Mouse (Mus musculus) left cerebral cortex, adult 2 months (tissue): ENCODE data around the gene Rictor. TPM values are rescaled to one million over a fixed set of nuclear protein-coding genes. Genes with fewer than 3 reads are reported as not detected.

Experiments
- DNase-seq, 2 experiments: peaks; one replicate each; pipeline ENCODE4 v3.0.0; 2021 to 2022; ENCODE audit warnings: low spot score in 2 of 2, mixed read lengths in 1 of 2; ENCODE audit errors: extremely low spot score in 1 of 2
- H3K27ac ChIP-seq: fragments of 200-600 bp; 2 replicates; pipeline ENCODE4 v1.8.1; 2022
- H3K4me3 ChIP-seq: fragments of 200-600 bp; 2 replicates; pipeline ENCODE4 v1.8.1; 2022
- CTCF ChIP-seq: fragments of 200-600 bp; IDR thresholded peaks from 2 replicates; pipeline ENCODE4 v1.8.1; 2022; ENCODE audit warnings: antibody characterized with exemption, mild to moderate bottlenecking, moderate library complexity
- intact Hi-C: fragments of 180-260 bp; cut with DNase I; formaldehyde crosslinking; loops from one replicate; pipeline ENCODE4 v1.15.1; 2025
- total RNA-seq, 2 experiments: library from RNA; stranded (reverse); gene quantifications; 2 replicates each; pipeline ENCODE4 v1.2.3; 2021

Rictor gene
- total RNA-seq, 2 experiments from 2014 or later, result 39.6 to 47.5 TPM

- no peak for DNase-seq
- TF ChIP-seq CTCF, result no peak
- H3K4me3 ChIP-seq, result no peak overlapping the region; the same call in 1 of the 2 replicates
- intact Hi-C loops, result no loop called here
- no peak overlapping the region for H3K27ac ChIP-seq
Measured at GRCm38 (mm10) chr15:6710341-6710740, 2.2 kb downstream of the Rictor start.

- TF ChIP-seq CTCF, result no peak
Measured at GRCm38 (mm10) chr15:6711226-6711625, 3.0 kb downstream of the Rictor start.

GRCm38 (mm10) chr15:6714819-6715218 is 6.6 kb downstream of the Rictor start:
- Histone ChIP-seq H3K4me3 (no peak overlapping the region), H3K27ac (no peak overlapping the region)
- TF ChIP-seq CTCF, result no peak
- no peak for DNase-seq
- intact Hi-C loops, result no loop called here

More at GRCm38 (mm10) chr15:6711226-6711625, 3.0 kb downstream of the Rictor start:
- intact Hi-C loops, result no loop called here
- H3K4me3 ChIP-seq, result no peak overlapping the region
- no peak for DNase-seq
- no peak overlapping the region for H3K27ac ChIP-seq

- no peak overlapping the region for H3K27ac ChIP-seq
- no peak overlapping the region for H3K4me3 ChIP-seq
- intact Hi-C loops, result no loop called here
- DNase-seq, result no peak
- TF ChIP-seq CTCF, result no peak
Measured at GRCm38 (mm10) chr15:6715237-6715636, 7.1 kb downstream of the Rictor start.

GRCm38 (mm10) chr15:6721385-6721784 is 13.2 kb downstream of the Rictor start:
- Histone ChIP-seq H3K4me3 (no peak overlapping the region), H3K27ac (no peak overlapping the region)

GRCm38 (mm10) chr15:6721802-6722201 is 13.6 kb downstream of the Rictor start:
- H3K27ac ChIP-seq, result no peak overlapping the region
- DNase-seq, result no peak
- TF ChIP-seq CTCF, result no peak

More at GRCm38 (mm10) chr15:6721385-6721784, 13.2 kb downstream of the Rictor start:
- DNase-seq, result no peak
- TF ChIP-seq CTCF, result no peak
- intact Hi-C loops, result no loop called here

GRCm38 (mm10) chr15:6722405-6723176 is 14.4 kb downstream of the Rictor start:
- TF ChIP-seq CTCF, result no peak
- intact Hi-C loops, result no loop called here

More at GRCm38 (mm10) chr15:6721802-6722201, 13.6 kb downstream of the Rictor start:
- intact Hi-C loops, result no loop called here
- H3K4me3 ChIP-seq, result no peak overlapping the region

GRCm38 (mm10) chr15:6723338-6723737 is 15.2 kb downstream of the Rictor start:
- no peak for DNase-seq
- intact Hi-C loops, result no loop called here
- peak; percentile 5; the same call in 1 of the 2 replicates for TF ChIP-seq CTCF
- Histone ChIP-seq H3K4me3 (no peak overlapping the region), H3K27ac (no peak overlapping the region)

More at GRCm38 (mm10) chr15:6722405-6723176, 14.4 kb downstream of the Rictor start:
- Histone ChIP-seq H3K27ac (no peak overlapping the region), H3K4me3 (no peak overlapping the region)
- no peak for DNase-seq

GRCm38 (mm10) chr15:6724442-6724841 is 16.3 kb downstream of the Rictor start:
- intact Hi-C loops, result no loop called here
- Histone ChIP-seq H3K27ac (no peak overlapping the region), H3K4me3 (no peak overlapping the region)
- no peak for TF ChIP-seq CTCF
- no peak for DNase-seq

GRCm38 (mm10) chr15:6726130-6726808 is 18.1 kb downstream of the Rictor start:
- no peak overlapping the region for H3K4me3 ChIP-seq
- no peak for DNase-seq
- intact Hi-C loops, result no loop called here
- TF ChIP-seq CTCF, result no peak
- no peak overlapping the region for H3K27ac ChIP-seq

- intact Hi-C loops, result no loop called here
- no peak for DNase-seq
- no peak overlapping the region for H3K4me3 ChIP-seq
- no peak for TF ChIP-seq CTCF
- no peak overlapping the region for H3K27ac ChIP-seq
Measured at GRCm38 (mm10) chr15:6733076-6733475, 24.9 kb downstream of the Rictor start.

GRCm38 (mm10) chr15:6739180-6739579 is 31.0 kb downstream of the Rictor start:
- no peak overlapping the region for H3K27ac ChIP-seq
- intact Hi-C loops, result no loop called here
- no peak overlapping the region for H3K4me3 ChIP-seq
- no peak for DNase-seq
- TF ChIP-seq CTCF, result no peak
